Mouse (Mus musculus) ES-Bruce4 (cell line): ENCODE results near the gene Rbms3. TPM values are rescaled to one million over a fixed set of nuclear protein-coding genes. Genes with fewer than 3 reads are reported as not detected.

Source experiments
- H3K27ac ChIP-seq: 2 replicates; pipeline ENCODE4 v1.5.1; 2012; ENCODE audit warnings: low read length, inconsistent platforms; ENCODE audit not compliant: insufficient read depth
- H3K27me3 ChIP-seq: 2 replicates; pipeline ENCODE4 v1.6.1; 2012; ENCODE audit warnings: mild to moderate bottlenecking, low read length, inconsistent platforms; ENCODE audit not compliant: control insufficient read depth, poor library complexity, insufficient read depth, severe bottlenecking
- H3K36me3 ChIP-seq: 2 replicates; pipeline ENCODE4 v1.6.1; 2012; ENCODE audit warnings: inconsistent platforms, mild to moderate bottlenecking, low read length, moderate library complexity; ENCODE audit not compliant: control insufficient read depth, poor library complexity, insufficient read depth, severe bottlenecking
- H3K4me1 ChIP-seq: one replicate; pipeline ENCODE4 v1.8.1; 2011; ENCODE audit warnings: low read length; ENCODE audit not compliant: control insufficient read depth, insufficient read depth
- H3K4me3 ChIP-seq: 2 replicates; pipeline ENCODE4 v1.5.1; 2011; ENCODE audit warnings: low read depth, mild to moderate bottlenecking, low read length
- H3K9ac ChIP-seq: 2 replicates; pipeline ENCODE4 v1.6.1; 2012; ENCODE audit warnings: low read depth, mild to moderate bottlenecking, inconsistent platforms; ENCODE audit not compliant: poor library complexity, severe bottlenecking
- H3K9me3 ChIP-seq: replicated peaks from 2 replicates; pipeline ENCODE4 v1.6.1; 2012; ENCODE audit warnings: mild to moderate bottlenecking, low read length, inconsistent platforms; ENCODE audit not compliant: control insufficient read depth, poor library complexity, insufficient read depth, severe bottlenecking
- CTCF ChIP-seq: IDR thresholded peaks from one replicate; pipeline ENCODE4 v1.8.1; 2011; ENCODE audit warnings: low read depth, low read length
- EP300 ChIP-seq: IDR thresholded peaks from 2 replicates; pipeline ENCODE4 v1.6.1; 2011; ENCODE audit warnings: low read depth, low read length; ENCODE audit not compliant: insufficient read depth
- POLR2A ChIP-seq: IDR thresholded peaks from one replicate; pipeline ENCODE4 v1.8.1; 2011; ENCODE audit warnings: low read length; ENCODE audit not compliant: insufficient read depth
- polyA plus RNA-seq: library from polyadenylated mRNA; stranded (reverse); fragments of >200 nt; gene quantifications from 2 replicates; pipeline ENCODE4 v1.2.4, GENCODE M21; 2011; ENCODE audit warnings: low read depth; ENCODE audit not compliant: missing spikeins, insufficient read depth, insufficient read length

Rbms3 gene
- polyA plus RNA-seq, 1 experiment, result 1.8 TPM

GRCm38 (mm10) chr9:116831386-116831785, 798.3 kb downstream of the Rbms3 start:
- Histone ChIP-seq H3K9me3 (no peaks in the 10 kb centered on the region), H3K9ac (no peak overlapping the region), H3K27me3 (no peaks in the 10 kb centered on the region), H3K36me3 (no peaks in the 10 kb centered on the region), H3K4me3 (no peak overlapping the region), H3K27ac (no peak overlapping the region), H3K4me1 (no peaks in the 10 kb centered on the region)
- TF ChIP-seq EP300 (no peak), POLR2A (no peak), CTCF (no peak)

GRCm38 (mm10) chr9:116829929-116830328, 799.8 kb downstream of the Rbms3 start:
- Histone ChIP-seq H3K27me3 (no peaks in the 10 kb centered on the region), H3K27ac (no peak overlapping the region), H3K36me3 (no peaks in the 10 kb centered on the region), H3K4me1 (no peaks in the 10 kb centered on the region), H3K9me3 (no peaks in the 10 kb centered on the region), H3K9ac (no peak overlapping the region), H3K4me3 (no peak overlapping the region)
- TF ChIP-seq EP300 (no peak), CTCF (no peak), POLR2A (no peak)

- Histone ChIP-seq H3K9me3 (no peaks in the 10 kb centered on the region), H3K4me3 (no peak overlapping the region), H3K9ac (no peak overlapping the region), H3K27ac (no peak overlapping the region), H3K4me1 (no peaks in the 10 kb centered on the region), H3K36me3 (no peaks in the 10 kb centered on the region), H3K27me3 (no peaks in the 10 kb centered on the region)
- TF ChIP-seq CTCF (no peak), EP300 (no peak), POLR2A (no peak)
These were observed 808.1 kb downstream of the Rbms3 start for GRCm38 (mm10) chr9:116821601-116822000.

GRCm38 (mm10) chr9:116817196-116817595, 812.5 kb downstream of the Rbms3 start:
- Histone ChIP-seq H3K9me3 (no peaks in the 10 kb centered on the region), H3K27me3 (no peaks in the 10 kb centered on the region), H3K27ac (no peak overlapping the region), H3K36me3 (no peaks in the 10 kb centered on the region), H3K4me1 (no peaks in the 10 kb centered on the region), H3K9ac (no peak overlapping the region), H3K4me3 (no peak overlapping the region)
- TF ChIP-seq POLR2A, result no peak
- no peak for TF ChIP-seq CTCF
- TF ChIP-seq EP300, result no peak

- TF ChIP-seq POLR2A (no peak), CTCF (no peak), EP300 (no peak)
- no peaks in the 10 kb centered on the region for H3K36me3 ChIP-seq
- H3K27me3 ChIP-seq, result no peaks in the 10 kb centered on the region
- no peaks in the 10 kb centered on the region for H3K9me3 ChIP-seq
- H3K4me3 ChIP-seq, result no peak overlapping the region
- H3K27ac ChIP-seq, result no peak overlapping the region
- no peaks in the 10 kb centered on the region for H3K4me1 ChIP-seq
- no peak overlapping the region for H3K9ac ChIP-seq
These were observed 815.1 kb downstream of the Rbms3 start for GRCm38 (mm10) chr9:116814495-116815094.

- no peak overlapping the region for H3K27ac ChIP-seq
- H3K27me3 ChIP-seq, result no peaks in the 10 kb centered on the region
- no peaks in the 10 kb centered on the region for H3K9me3 ChIP-seq
- TF ChIP-seq POLR2A (no peak), EP300 (no peak), CTCF (no peak)
- no peaks in the 10 kb centered on the region for H3K36me3 ChIP-seq
- H3K4me1 ChIP-seq, result no peaks in the 10 kb centered on the region
- no peak overlapping the region for H3K4me3 ChIP-seq
- H3K9ac ChIP-seq, result no peak overlapping the region
These were observed 816.3 kb downstream of the Rbms3 start for GRCm38 (mm10) chr9:116813396-116813795.
